Mouse (Mus musculus): ENCODE measurements around the gene Col15a1. TPM values are rescaled to one million over a fixed set of nuclear protein-coding genes. Genes with fewer than 3 reads are reported as not detected.

The Col15a1 gene
- polyA plus RNA-seq, 1 experiment, result 15.7 TPM

GRCm38 (mm10) chr4:47227756-47228155, 19.8 kb downstream of the Col15a1 start:
- TF ChIP-seq POLR2A (IDR thresholded peaks at IDR 0.05; ENCODE audit: low read depth, low read length) (no peak), CTCF (IDR thresholded peaks at IDR 0.05; ENCODE audit: extremely low read depth, insufficient read length, insufficient replicate concordance, low read depth, low read length) (no peak)
- H3K4me3 ChIP-seq (ENCODE audit: low read depth, low read length), result no peak overlapping the region
- no peaks in the 10 kb centered on the region for H3K36me3 ChIP-seq (ENCODE audit: control insufficient read depth, insufficient read depth, low read length)
- no peaks in the 10 kb centered on the region; the same call in 1 of the 2 replicates for H3K4me1 ChIP-seq (ENCODE audit: control insufficient read depth, insufficient read depth, insufficient read length, low read length)
- H3K27me3 ChIP-seq (ENCODE audit: control insufficient read depth, insufficient read depth, low read length), result no peaks in the 10 kb centered on the region
- WGBS, result 55% methylated on average over 6 of the region's 6 CpGs
- no peak overlapping the region for H3K27ac ChIP-seq (ENCODE audit: insufficient read depth, low read depth, low read length)

- Histone ChIP-seq H3K27me3 (ENCODE audit: control insufficient read depth, insufficient read depth, low read length) (no peaks in the 10 kb centered on the region), H3K27ac (ENCODE audit: insufficient read depth, low read depth, low read length) (no peak overlapping the region), H3K36me3 (ENCODE audit: control insufficient read depth, insufficient read depth, low read length) (no peaks in the 10 kb centered on the region), H3K4me1 (ENCODE audit: control insufficient read depth, insufficient read depth, insufficient read length, low read length) (no peaks in the 10 kb centered on the region; the same call in 1 of the 2 replicates), H3K4me3 (ENCODE audit: low read depth, low read length) (no peak overlapping the region)
- WGBS, result 70% methylated on average over 5 of the region's 5 CpGs
- no peak for TF ChIP-seq CTCF (IDR thresholded peaks at IDR 0.05; ENCODE audit: extremely low read depth, insufficient read length, insufficient replicate concordance, low read depth, low read length)
- no peak for TF ChIP-seq POLR2A (IDR thresholded peaks at IDR 0.05; ENCODE audit: low read depth, low read length)
Measured at GRCm38 (mm10) chr4:47228945-47229344, 21.0 kb downstream of the Col15a1 start.

GRCm38 (mm10) chr4:47230498-47230897, 22.5 kb downstream of the Col15a1 start:
- H3K4me3 ChIP-seq (ENCODE audit: low read depth, low read length), result no peak overlapping the region
- H3K36me3 ChIP-seq (ENCODE audit: control insufficient read depth, insufficient read depth, low read length), result no peaks in the 10 kb centered on the region
- 79% methylated on average over 7 of the region's 7 CpGs for WGBS
- H3K27ac ChIP-seq (ENCODE audit: insufficient read depth, low read depth, low read length), result no peak overlapping the region
- no peaks in the 10 kb centered on the region for H3K27me3 ChIP-seq (ENCODE audit: control insufficient read depth, insufficient read depth, low read length)
- TF ChIP-seq POLR2A (IDR thresholded peaks at IDR 0.05; ENCODE audit: low read depth, low read length) (no peak), CTCF (IDR thresholded peaks at IDR 0.05; ENCODE audit: extremely low read depth, insufficient read length, insufficient replicate concordance, low read depth, low read length) (no peak)
- H3K4me1 ChIP-seq (ENCODE audit: control insufficient read depth, insufficient read depth, insufficient read length, low read length), result no peaks in the 10 kb centered on the region; the same call in 1 of the 2 replicates

GRCm38 (mm10) chr4:47231322-47231721, 23.4 kb downstream of the Col15a1 start:
- WGBS, result 56% methylated on average over 6 of the region's 6 CpGs
- Histone ChIP-seq H3K4me3 (ENCODE audit: low read depth, low read length) (no peak overlapping the region), H3K36me3 (ENCODE audit: control insufficient read depth, insufficient read depth, low read length) (no peaks in the 10 kb centered on the region), H3K27ac (ENCODE audit: insufficient read depth, low read depth, low read length) (no peak overlapping the region), H3K27me3 (ENCODE audit: control insufficient read depth, insufficient read depth, low read length) (no peaks in the 10 kb centered on the region), H3K4me1 (ENCODE audit: control insufficient read depth, insufficient read depth, insufficient read length, low read length) (no peaks in the 10 kb centered on the region; the same call in 1 of the 2 replicates)
- TF ChIP-seq POLR2A (IDR thresholded peaks at IDR 0.05; ENCODE audit: low read depth, low read length) (no peak), CTCF (IDR thresholded peaks at IDR 0.05; ENCODE audit: extremely low read depth, insufficient read length, insufficient replicate concordance, low read depth, low read length) (no peak)

GRCm38 (mm10) chr4:47233192-47233835, 25.4 kb downstream of the Col15a1 start:
- no peak overlapping the region for H3K27ac ChIP-seq (ENCODE audit: insufficient read depth, low read depth, low read length)
- no peaks in the 10 kb centered on the region for H3K27me3 ChIP-seq (ENCODE audit: control insufficient read depth, insufficient read depth, low read length)
- 80% methylated on average over 14 of the region's 14 CpGs for WGBS
- no peak for TF ChIP-seq CTCF (IDR thresholded peaks at IDR 0.05; ENCODE audit: extremely low read depth, insufficient read length, insufficient replicate concordance, low read depth, low read length)
- TF ChIP-seq POLR2A (IDR thresholded peaks at IDR 0.05; ENCODE audit: low read depth, low read length), result no peak
- no peak overlapping the region for H3K4me3 ChIP-seq (ENCODE audit: low read depth, low read length)
- no peaks in the 10 kb centered on the region for H3K36me3 ChIP-seq (ENCODE audit: control insufficient read depth, insufficient read depth, low read length)
- no peaks in the 10 kb centered on the region; the same call in 1 of the 2 replicates for H3K4me1 ChIP-seq (ENCODE audit: control insufficient read depth, insufficient read depth, insufficient read length, low read length)

GRCm38 (mm10) chr4:47234667-47235267, 26.8 kb downstream of the Col15a1 start:
- TF ChIP-seq POLR2A (IDR thresholded peaks at IDR 0.05; ENCODE audit: low read depth, low read length) (peak; percentile 39; the same call in 1 of the 2 replicates), CTCF (IDR thresholded peaks at IDR 0.05; ENCODE audit: extremely low read depth, insufficient read length, insufficient replicate concordance, low read depth, low read length) (peak; percentile 89)
- Histone ChIP-seq H3K27me3 (ENCODE audit: control insufficient read depth, insufficient read depth, low read length) (no peaks in the 10 kb centered on the region), H3K4me3 (ENCODE audit: low read depth, low read length) (no peak overlapping the region), H3K36me3 (ENCODE audit: control insufficient read depth, insufficient read depth, low read length) (no peaks in the 10 kb centered on the region), H3K4me1 (ENCODE audit: control insufficient read depth, insufficient read depth, insufficient read length, low read length) (no peaks in the 10 kb centered on the region; the same call in 1 of the 2 replicates), H3K27ac (ENCODE audit: insufficient read depth, low read depth, low read length) (no peak overlapping the region)
- WGBS, result 19% methylated on average over 17 of the region's 17 CpGs

- Histone ChIP-seq H3K36me3 (ENCODE audit: control insufficient read depth, insufficient read depth, low read length) (no peaks in the 10 kb centered on the region), H3K4me3 (ENCODE audit: low read depth, low read length) (no peak overlapping the region), H3K4me1 (ENCODE audit: control insufficient read depth, insufficient read depth, insufficient read length, low read length) (no peaks in the 10 kb centered on the region; the same call in 1 of the 2 replicates), H3K27ac (ENCODE audit: insufficient read depth, low read depth, low read length) (no peak overlapping the region), H3K27me3 (ENCODE audit: control insufficient read depth, insufficient read depth, low read length) (no peaks in the 10 kb centered on the region)
- no peak for TF ChIP-seq CTCF (IDR thresholded peaks at IDR 0.05; ENCODE audit: extremely low read depth, insufficient read length, insufficient replicate concordance, low read depth, low read length)
- 51% methylated on average over 3 of the region's 3 CpGs for WGBS
Measured at GRCm38 (mm10) chr4:47235312-47235711, 27.4 kb downstream of the Col15a1 start.
